Mouse (Mus musculus) CD8-positive naive resting alpha-beta T cell, adult 2 months (primary cell): ENCODE data around the gene Rgcc.

ENCODE experiments used
- DNase-seq, 2 experiments: peaks; one replicate each; pipeline ENCODE4 v3.0.0; 2022; ENCODE audit warnings: low read depth in 2 of 2, low spot score in 2 of 2

Rgcc gene

GRCm38 (mm10) chr14:79279494-79279893, 22.0 kb downstream of the Rgcc start:
- DNase-seq: no peak

GRCm38 (mm10) chr14:79278927-79279326, 22.5 kb downstream of the Rgcc start:
- DNase-seq: no peak

- no peak for DNase-seq
Observed at GRCm38 (mm10) chr14:79277922-79278321, 23.5 kb downstream of the Rgcc start.

DNA sequence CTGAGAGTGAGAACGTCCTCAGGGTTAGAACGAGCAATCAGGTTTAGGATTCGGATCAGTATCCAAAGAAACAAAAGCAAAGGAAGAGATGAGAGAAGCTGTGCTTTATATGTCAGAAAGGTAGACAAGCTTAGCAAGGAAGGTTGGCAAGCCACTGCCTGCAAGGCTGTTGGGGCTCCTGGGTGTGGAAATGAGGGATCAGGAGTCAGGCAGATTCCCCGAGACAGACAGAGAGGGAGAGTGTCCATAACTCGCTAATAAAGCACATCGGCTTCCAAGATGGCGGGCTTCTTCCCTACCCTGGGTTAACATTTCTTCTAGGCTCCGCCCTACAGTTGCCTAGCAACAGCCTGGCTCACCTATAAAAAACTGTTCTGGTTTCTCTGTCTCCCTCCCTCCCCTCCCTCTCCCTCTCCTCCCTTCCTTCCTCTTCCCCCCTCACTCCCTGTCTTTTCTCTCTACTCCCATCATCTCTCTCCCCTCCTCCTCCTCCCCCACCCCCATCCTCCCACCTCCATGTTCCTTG, 25.5 kb downstream of the Rgcc start:
- DNase-seq: no peak

DNA sequence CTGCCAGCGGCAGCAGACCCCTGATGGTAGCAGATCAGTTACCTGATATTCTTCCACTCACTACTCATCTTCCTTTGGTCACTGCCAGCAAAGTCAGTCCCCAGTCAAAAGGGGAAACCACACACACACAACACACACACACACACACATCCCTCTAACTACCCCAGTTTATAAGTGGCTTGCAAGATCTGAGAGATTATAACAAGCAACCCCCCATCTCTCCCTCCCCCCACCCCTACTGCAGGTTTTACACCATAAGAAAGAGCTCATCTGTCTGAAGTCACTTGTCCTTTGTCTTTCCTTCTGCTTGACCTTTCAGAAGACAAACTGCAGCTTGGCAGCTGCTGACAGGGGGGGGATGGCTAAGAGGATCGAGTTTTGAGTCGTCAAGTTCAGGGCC, 26.0 kb downstream of the Rgcc start:
- no peak for DNase-seq

DNA sequence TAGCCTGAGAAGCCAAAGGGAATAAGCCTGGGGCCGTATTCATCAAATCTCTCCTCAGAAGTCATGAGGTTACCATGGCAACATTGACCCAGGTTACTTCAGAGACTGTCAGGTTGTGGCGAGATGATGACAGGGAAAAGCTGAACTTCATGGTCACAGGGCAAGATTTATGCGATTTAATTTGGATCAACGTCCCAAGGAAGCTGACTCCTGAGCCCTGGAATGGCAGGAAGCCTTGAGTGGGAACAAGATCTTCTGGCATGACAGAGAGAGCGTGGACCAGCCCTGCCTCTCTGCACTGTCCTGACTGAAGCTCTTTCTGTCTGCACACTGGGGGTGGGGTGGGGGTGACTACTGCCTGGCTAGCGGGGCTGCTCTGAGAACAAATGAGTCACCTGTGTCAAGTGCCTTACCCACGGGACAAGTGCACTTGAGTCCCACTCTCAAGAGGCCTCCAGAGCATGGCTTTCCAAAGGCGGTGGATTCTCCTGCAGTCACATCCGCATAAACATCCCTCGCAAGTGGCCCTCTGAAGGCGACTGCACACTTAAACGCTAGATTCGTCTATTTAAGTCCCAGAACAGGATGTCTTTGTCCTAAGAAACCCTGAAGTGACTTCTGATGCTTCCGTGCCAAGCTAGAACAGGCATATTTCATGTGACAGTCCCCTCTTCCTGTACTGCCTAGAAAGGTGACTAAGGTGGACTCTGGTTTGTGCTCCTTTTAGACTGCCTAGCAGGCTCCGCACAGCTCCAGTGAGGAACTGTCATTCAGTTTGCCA, 27.6 kb downstream of the Rgcc start:
- no peak for DNase-seq

DNA sequence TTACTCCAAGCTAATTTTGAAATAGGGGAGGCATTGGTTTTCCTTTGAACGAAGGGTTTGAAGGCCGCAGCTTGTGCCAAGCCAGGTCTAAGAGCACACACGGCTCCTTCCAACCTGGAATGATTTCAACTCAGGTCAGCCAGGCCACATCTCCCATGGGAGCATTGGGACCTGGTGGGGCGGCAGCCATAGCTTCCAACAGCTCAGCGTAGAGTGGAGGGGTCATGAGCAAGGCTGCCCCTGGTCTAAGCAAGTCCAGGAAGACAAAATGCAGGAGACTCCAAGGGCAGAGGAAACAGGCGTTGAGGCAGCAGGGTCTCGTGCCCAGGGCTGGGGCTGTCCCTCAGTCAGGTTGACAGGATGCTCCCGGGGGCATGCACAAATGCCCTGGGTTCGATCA, 28.5 kb downstream of the Rgcc start:
- DNase-seq: no peak

DNA sequence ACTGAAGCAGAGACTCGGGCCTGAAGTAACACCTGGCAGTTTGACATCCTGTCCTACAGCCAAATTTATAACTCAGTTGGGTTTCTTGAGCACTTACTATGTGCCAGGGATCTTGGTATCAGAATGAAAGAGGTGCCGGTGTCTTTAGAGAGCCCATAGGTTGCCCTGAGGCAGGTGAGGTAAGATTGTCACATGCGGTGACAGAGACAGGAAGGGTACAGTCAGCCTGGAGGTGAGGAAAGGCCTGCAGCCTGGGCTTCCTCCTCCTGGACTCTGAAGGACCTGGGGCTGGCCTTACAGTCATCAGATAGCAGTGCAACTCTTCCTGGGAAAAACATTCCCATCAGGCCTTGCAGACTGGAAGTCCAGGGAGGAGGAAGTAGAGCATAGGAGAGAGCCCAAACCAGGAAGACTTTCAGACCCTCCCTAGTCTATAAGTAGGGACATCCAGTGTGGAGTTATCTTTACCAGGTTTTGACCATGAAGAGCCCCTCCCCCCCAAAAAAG, 29.2 kb downstream of the Rgcc start:
- no peak for DNase-seq

DNA sequence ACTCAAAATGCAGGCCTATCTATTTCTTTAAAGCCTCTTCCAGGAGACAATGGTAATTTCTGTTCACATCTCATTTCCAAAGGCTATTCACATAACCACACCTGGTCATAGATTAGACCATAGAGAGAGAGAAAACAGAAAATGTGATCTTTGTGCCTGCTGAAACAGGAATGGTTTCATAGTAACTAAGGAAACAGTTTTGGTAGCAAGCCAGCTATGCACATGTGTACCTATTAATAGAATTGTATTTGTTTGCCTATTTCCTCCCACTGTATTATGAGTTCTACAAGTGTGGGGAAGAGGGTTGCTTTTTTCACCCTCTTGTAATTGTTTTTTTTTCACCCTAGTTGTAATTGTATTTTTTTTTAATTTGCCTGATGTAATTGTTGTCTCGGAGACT, 31.9 kb downstream of the Rgcc start:
- no peak for DNase-seq

GRCm38 (mm10) chr14:79267878-79268277, 33.6 kb downstream of the Rgcc start:
- no peak for DNase-seq

DNA sequence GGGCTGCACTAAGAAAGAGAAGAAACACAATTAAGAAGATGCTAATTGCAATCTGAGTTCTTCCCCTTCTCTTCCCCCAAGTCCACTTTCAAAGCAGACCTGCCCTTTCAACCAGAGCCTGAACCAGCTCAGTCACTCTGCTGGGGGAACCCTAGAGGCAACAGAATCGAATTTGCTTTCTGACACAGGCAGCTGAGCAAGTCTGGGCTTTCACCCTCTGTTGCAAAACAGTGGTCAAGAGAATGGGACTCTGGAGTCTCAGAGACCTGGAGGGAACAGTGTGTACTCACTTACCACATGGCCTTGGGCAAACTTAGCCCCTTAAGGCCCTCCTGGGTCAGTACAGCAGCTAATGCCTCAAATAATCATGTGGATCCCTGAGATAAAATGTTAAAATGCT, 34.1 kb downstream of the Rgcc start:
- DNase-seq: no peak

DNA sequence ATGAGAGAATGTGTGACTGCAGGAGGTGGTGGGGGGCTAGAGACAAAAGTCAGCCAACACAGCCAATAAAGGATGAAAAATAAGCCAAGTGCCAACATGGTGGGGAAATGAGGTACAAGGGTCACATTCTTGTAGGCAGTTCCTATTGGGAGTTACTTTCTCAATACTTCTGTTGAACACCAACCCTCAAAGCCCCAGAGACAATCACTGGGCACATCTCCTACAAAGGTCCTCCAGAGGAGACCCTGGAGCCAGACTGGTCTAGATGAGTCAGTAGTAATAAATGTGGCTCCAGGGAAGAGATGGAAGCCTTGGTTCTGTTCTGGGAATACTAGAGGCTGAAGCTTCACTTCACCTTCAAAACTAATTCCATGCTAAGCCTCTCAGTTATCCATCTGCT, 35.0 kb downstream of the Rgcc start:
- DNase-seq: no peak

DNA sequence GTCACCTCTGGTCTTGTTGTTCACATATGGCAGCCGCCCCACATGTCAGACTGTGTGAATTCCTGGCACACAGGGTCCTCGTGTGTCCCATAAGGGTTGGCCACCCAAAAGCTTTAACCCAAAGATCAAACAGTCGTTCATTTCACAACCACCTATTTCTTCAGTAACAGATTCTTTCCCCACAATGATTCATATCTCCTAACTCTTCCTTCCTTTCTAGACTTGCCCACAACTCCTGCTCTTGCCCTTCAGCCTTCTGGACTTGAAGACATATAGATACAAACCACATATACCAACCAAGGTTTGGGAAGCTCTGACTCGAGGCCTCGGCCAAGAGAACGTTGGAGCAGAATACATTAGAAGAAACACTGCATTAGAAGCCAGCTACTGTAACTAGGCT, 35.7 kb downstream of the Rgcc start:
- no peak for DNase-seq

DNA sequence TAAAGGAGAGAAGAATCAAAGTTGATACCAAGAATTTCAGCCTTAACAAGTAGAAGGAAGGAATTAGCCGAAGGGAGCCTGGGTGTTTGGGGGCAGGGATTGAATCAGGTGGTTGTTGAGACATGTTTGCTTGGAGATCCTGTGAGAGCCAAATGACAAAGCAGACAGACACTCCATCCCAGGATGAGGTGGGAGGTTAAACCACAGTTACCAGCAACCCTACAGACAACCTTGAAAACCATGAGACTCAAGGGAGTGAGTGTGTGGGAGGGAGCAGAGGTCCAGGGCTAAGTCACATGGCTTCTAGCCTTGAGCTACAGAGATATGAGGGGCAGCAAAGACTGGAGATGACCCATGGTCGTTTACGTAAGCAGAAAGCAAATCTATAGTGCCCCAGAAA, 38.1 kb downstream of the Rgcc start:
- DNase-seq: no peak

DNA sequence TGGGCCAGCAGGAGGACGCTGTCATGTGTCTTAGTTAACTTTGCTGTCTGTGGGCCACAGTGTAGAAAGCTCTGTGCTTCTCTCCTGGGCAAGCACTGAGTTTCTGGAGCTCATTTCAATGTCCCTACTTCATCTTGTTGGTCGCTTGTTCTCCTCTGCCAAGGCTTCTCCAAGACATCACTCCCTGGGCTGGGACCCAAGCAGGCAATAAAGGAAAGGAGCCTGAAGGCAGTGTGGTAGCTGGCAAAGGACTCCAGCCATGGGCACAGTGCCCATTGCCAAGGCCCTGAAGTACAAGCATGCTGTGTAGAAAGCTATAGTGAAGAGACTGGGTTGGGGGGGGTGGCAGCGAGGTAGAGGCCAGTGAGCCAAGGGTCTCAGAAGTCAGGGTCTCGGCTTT, 38.8 kb downstream of the Rgcc start:
- no peak for DNase-seq

- DNase-seq: no peak
Observed at GRCm38 (mm10) chr14:79259062-79259779, 42.2 kb downstream of the Rgcc start.

- DNase-seq: no peak
Observed at GRCm38 (mm10) chr14:79256656-79257055, 44.8 kb downstream of the Rgcc start.

GRCm38 (mm10) chr14:79255786-79256185, 45.7 kb downstream of the Rgcc start:
- DNase-seq: peak in 1 of 2 experiments; percentile 22

- DNase-seq: no peak
Observed at GRCm38 (mm10) chr14:79251727-79252285, 49.6 kb downstream of the Rgcc start.

- DNase-seq: no peak
Observed at GRCm38 (mm10) chr14:79244571-79244970, 56.9 kb downstream of the Rgcc start.

- peak; percentile 76 to 81 for DNase-seq
Observed at GRCm38 (mm10) chr14:79243038-79243883, 58.2 kb downstream of the Rgcc start.
